Mouse (Mus musculus) kidney, adult 11 months (tissue): ENCODE measurements at regions not wholly inside any gene's neighbourhood (a gene's known extent, or its start where the extent isn't known, plus 50 kb on each side); places are given as distances from the start of the nearest gene placed in this dataset.

Experiments used
- DNase-seq: peaks from one replicate; pipeline ENCODE4 v3.0.0; 2022

DNA sequence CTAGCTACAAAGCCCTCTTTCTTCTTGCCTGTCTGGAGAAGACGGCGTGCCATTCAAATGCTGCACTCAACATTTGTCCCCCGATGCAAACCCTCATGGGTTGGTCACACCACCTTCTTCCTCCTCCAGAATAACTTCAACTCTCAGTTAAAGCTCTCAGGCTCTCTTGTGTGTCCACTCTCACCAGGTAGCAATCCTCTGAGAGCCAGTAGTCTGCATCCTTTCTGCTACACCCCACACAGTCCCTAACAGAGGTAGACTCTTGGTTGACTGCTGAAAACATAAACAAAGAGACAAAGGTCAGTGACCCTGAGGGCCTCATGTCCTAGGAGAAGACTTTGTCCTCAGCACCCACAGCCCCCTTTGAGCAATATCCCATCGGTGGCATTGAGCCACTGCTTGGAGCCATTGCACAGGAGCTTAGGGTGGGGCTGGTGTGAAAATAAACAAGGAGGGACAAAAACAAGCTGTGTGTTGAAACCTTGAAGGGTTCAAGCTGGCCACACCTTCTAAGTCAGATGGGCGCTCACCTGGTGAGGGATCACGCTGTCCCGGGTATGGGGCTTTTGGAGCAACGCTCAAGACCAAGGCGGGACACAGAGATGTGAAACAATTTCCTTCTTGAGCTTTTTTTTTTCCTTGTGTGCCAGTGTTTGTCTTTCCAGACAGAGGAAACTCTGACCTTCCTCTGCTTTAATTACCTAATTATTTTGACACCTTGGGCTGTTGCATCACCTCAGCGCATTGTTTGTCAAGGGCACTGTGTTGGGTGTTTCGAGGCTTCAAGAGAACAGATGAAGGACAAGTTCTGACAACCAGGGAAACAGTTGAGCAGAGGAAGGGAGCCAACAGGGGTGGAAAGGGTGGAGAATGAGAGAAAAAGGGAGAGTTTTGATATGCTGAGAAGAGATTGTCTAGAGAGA, 101.4 kb upstream of the Bcl6 start:
- no peak for DNase-seq

- DNase-seq, result no peak
These were observed 95.3 kb upstream of the Bcl6 start for GRCm38 (mm10) chr16:24083966-24084365.

- DNase-seq, result no peak
These were observed 91.8 kb upstream of the Bcl6 start for GRCm38 (mm10) chr16:24080471-24080870.

- no peak for DNase-seq
These were observed 90.0 kb upstream of the Bcl6 start for GRCm38 (mm10) chr16:24078622-24079021.

DNA sequence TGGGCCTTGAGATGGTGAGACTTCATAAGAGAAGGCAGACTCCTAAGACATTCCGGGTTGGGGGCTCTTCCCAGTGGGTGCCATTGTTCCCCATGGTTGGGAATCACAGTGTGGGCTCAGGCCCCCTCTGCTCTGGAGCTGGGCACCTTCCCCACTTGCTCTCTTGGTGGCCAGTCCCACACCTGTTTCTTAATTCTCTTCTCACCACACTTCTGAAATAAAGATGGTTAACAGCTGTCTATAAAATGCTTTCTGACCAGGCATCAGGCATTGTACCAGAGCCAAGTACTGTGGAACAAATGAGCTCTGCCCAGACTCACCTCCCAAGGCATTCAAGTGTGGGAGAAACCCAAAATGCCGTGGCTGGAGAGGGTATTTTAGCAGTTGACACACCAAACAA, 88.8 kb upstream of the Bcl6 start:
- DNase-seq, result no peak

- DNase-seq, result no peak
These were observed 88.1 kb upstream of the Bcl6 start for GRCm38 (mm10) chr16:24076799-24077136.

DNA sequence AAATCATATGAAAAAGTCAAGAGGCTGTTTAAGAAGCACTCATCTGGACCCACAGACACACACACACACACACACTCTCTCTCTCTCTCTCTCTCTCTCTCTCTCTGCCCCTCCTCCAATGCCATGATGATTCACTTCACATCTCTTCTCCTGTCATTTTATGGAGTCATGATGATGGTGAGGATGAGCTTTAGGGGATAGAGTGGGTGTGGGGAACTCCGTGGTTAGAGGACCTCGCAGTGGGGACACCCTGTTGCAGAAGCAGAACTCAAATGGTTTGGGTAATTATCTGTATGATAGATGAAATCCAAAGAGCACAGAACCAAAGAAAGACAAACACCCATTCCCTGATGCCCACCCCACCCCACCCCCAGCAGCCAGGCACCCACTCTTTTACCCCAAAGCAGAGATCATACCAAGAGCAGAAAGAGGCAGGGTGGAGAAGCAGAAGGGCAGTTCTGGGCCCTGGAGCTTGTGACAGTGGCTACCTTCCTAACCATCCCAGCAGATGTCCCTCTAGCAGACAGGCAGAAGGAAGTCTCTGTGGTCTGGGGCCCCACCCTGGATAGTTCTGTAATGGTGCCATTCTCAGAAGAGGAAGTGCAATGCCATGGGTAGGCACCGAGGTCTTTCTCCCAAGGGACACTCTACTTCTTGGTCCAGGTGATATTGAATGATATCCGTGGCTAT, 87.6 kb upstream of the Bcl6 start:
- no peak for DNase-seq

DNA sequence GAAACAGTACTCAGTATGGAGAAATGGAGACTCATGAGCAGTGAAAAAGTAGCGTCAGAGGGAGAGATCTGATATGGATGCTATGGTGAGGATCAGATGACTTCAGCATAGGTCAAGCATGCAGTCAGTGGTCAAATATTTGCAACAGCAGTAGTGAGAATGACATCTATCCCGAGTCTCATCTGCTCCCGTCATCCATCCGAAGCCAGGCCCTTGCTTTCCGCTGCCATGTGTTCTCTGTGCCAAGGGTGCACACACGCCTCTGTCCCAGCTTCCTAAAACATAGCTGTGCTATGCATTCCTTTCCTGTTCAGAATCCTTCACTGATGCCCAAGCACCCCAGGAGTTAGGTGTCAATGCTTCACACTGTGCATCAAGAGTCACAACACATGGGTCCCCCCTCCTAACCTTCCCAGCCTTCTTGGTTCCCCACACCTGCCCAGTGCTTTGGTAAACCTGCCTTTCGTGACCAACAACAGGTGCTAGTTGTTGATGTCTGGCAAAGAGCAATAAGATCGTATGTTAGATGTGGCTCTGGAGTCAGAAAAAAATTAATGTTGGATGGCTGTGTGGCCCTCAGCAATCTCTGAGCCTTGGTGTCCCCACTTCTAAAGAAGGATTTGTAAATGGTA, 85.1 kb upstream of the Bcl6 start:
- DNase-seq, result no peak

GRCm38 (mm10) chr16:24073065-24073464, 84.4 kb upstream of the Bcl6 start:
- DNase-seq, result no peak

GRCm38 (mm10) chr16:24069411-24069810, 80.8 kb upstream of the Bcl6 start:
- DNase-seq, result no peak

- DNase-seq, result no peak
These were observed 79.7 kb upstream of the Bcl6 start for GRCm38 (mm10) chr16:24068250-24068813.

GRCm38 (mm10) chr16:24062314-24062713, 73.7 kb upstream of the Bcl6 start:
- no peak for DNase-seq

DNA sequence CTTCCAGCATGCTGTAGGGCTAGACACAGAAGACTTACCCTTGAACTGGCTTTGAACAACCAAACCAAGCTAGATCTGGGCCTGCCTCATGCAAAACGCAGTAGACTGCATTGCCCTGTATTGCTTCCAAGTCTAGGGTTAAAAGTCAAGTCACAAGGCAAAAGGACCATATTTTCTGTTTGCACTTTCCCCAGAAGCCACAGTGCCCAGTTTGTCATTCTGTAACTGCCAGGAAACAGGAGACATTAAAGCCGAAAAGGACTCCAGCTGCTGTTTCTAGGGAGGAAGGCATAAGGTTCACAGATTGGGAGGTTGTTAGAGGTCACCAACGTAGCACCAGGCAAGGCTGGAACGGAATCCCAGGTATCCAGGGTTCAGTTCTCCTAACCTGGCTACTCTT, 72.8 kb upstream of the Bcl6 start:
- peak; percentile 48 for DNase-seq

DNA sequence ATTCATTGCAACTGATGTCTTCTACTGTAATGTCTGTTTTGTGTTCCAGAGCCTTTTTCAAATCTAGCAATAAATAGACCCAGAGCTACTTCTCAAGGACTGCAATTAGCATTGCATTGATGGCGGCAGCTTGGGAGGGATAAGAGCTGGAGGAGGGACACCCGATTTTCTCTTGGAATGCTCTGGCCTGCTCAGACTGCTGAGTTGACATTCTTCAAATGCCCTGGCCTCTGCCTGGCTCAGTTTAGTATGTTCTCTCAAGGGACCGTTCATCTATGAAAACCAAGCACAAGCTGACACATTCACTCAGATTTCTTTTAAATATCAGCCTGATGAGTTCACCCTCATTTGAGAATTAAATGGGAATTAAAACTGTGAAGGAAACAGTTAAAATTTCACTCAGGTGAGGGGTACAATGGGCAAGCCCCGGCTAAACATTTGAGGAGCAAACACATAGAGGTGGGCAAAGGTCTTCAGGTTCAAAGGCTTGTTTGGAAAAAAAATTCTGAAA, 70.5 kb upstream of the Bcl6 start:
- peak; percentile 40 for DNase-seq

DNA sequence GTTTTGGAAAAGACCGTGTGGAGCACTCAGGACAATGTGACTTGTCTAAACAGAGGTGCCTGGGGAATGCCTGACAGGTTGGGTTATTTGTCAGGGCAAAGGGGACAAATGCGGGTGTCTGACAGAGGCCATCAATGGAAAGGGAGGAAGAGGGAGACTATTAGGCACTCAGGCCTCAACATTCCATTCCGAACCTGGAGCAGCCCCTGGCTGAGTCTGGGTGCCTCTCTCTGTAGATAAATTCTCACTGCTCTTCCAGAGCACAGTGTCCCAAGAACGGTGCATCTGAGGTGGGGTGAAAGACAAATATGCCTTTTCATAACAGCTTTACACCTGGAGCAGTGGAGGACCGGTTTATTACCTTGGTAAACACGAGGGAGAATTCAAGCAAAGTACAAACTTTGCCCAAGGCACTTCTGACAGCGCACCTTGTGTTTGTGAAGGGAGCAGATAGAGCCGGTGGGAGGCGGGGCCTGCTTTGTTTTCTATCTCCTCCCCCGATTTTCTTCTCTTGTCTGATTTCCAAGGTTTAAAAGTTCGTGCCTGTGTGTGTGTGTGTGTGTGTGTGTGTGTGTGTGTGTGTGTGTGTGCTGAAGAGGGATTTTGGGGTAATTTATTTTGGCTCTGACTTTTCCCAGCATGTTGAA, 68.4 kb upstream of the Bcl6 start:
- peak; percentile 63 for DNase-seq

DNA sequence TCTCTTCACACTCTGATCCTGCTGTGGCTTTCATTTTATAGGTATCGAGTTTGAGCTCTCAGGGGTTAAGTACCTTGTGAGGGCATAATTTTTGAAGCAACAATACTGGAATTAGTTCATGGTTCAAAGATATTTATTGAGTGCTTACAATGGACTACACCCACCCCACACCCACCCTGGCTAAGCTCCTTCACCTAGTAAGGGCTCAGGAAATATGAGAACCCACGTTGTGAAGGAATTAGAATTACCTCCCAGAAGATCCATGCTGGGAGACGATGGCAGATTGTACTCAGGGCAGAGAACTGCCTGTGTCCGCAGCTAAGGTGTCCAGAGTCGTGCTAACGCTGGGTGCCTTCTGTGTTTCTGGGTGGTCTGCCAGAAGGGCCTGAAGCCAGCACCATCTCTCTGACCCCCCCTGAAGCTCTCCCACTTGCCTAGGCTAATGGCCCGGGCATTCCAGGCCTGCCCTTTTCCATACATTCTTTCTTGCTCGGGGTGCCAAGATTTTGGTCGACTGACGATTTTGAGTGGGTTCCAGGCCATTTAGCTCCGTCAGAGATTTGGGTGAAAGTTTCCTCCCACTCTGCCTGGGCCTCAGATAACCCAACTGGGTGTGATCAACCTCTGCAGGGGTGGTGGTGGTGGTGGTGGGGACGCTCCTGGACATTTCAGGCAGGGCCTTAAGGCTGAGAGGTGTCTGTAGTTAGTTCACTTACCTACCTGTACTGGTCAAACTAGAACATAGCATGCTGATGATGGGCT, 67.7 kb upstream of the Bcl6 start:
- DNase-seq, result no peak

DNA sequence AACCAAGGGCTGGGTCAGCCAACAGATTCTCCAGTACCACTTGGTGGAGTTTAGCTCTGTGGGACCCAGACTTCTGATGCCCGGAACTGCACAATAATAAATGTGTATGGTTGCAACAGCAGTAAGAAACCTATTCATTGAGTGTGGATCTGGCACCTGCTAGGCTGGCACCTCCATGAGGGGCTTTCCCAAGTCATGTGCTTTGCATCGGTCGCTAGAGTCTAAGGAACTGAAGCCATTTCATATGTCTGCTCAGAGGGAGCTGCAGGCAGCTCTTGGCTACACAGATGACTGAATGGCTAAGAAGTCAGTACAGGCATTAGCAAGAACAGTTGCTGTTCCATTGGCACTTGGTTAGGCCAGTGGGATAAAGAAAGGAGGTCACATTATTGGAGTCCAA, 65.6 kb upstream of the Bcl6 start:
- no peak for DNase-seq

DNA sequence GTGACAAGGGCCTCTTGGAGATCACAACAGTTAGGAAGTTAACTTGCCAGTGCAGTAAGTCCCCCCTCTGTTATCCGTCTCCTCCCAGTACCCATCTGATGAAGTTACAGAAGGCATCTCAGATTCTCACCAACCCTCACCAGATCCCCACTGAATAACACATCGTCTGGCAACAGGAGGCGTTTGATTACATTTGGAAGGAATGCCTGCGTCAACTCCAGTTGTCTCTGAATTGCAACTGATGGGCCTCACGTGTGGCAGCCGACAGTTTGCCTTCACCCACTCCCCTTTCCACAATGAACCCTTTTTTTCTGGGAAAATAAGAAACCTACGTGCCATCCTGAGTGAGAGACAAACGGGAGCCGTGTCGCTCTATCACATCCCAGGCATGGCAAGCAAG, 64.8 kb upstream of the Bcl6 start:
- DNase-seq, result no peak

- no peak for DNase-seq
These were observed 62.4 kb upstream of the Bcl6 start for GRCm38 (mm10) chr16:24050856-24051640.

- no peak for DNase-seq
These were observed 55.1 kb upstream of the Bcl6 start for GRCm38 (mm10) chr16:24043779-24044178.

GRCm38 (mm10) chr16:24042977-24043376, 54.3 kb upstream of the Bcl6 start:
- peak; percentile 58 for DNase-seq
